Mouse (Mus musculus): ENCODE measurements around the gene Fgfr2. TPM values are rescaled to one million over a fixed set of nuclear protein-coding genes. Genes with fewer than 3 reads are reported as not detected.

Gene Fgfr2
- polyA plus RNA-seq, 1 experiment from 2014 or later = 93.6 TPM

DNA sequence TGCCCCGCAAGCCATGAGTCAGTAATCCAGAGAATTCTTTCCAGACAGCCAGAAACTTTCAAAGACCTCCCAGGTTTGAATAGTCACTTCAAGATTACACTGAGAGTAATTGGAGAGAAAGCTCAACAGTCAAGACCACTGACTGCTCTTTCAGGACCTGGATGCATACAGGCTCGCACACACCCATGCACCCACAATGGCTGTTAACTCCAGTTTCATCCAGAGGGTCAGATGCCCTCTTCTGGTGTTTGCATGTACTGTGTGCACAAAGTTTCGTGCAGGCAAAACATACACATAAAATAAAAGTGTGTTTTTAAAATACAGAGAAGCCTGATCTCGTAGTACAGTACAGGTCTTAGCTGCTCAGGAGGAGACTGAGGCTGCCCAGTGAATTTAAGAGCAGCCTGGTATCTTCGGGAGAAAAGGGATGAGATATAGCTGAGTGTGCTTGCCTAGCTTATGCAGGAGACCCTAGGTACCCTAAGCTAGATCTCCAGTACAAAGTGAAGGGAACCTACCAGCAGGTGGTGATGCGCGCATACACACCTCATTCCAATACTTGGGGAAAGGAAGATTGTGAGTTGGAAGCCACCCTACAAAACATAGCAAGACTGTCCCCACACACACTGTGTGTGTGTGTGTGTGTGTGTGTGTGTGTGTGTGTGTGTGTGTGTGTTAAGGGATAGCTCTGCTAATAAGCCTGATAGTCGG, 9.8 kb downstream of the Fgfr2 start:
- no peaks in the 10 kb centered on the region for H3K36me3 ChIP-seq (ENCODE audit: control insufficient read depth, insufficient read depth, low read length)
- no peak for DNase-seq (ENCODE audit: low spot score)
- 69% methylated on average over 8 of the region's 8 CpGs for WGBS
- no peaks in the 10 kb centered on the region for H3K27me3 ChIP-seq (ENCODE audit: control insufficient read depth, insufficient read depth, low read length)
- peak overlapping the region; percentile 37 for H3K27ac ChIP-seq (ENCODE audit: low read depth, low read length)
- no peak for ATAC-seq (replicated peaks; ENCODE audit: low FRiP score)
- H3K4me2 ChIP-seq (ENCODE audit: low read depth, low read length, severe bottlenecking) = no peak overlapping the region
- no peak overlapping the region for H3K9ac ChIP-seq (ENCODE audit: low read length)
- peaks cover 32% of the 10 kb centered on the region for H3K4me1 ChIP-seq (replicated peaks; ENCODE audit: control insufficient read depth, insufficient read depth, low read length)
- no peaks in the 10 kb centered on the region for H3K9me3 ChIP-seq (ENCODE audit: control insufficient read depth, low read length)
- no peak overlapping the region for H3K4me3 ChIP-seq (ENCODE audit: low read depth, low read length)

DNA sequence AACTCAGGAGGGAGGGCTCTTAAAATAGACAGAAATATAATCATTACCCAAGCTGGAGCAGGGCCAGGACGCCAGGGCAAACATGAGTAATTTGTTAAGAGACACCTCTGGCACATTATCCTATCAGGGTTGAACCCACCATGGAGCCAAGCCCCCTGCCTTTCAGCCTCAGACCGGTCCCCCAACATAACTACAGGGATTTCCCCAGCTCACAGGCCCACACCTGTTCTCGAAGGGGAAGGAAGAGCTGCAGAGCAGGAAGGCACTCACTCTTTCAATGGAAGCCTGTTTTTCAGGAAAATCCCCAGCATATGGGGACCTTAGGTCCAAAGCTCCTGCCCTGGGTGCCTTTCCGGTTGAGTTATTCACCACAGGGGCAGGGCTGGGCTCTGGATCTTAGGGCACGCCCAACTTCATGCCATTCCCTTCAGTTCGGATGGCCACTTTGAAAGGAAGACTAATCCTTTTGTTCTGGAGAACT, 10.8 kb downstream of the Fgfr2 start:
- H3K4me2 ChIP-seq (ENCODE audit: low read depth, low read length, severe bottlenecking) = no peak overlapping the region
- no peak overlapping the region for H3K9ac ChIP-seq (ENCODE audit: low read length)
- DNase-seq (ENCODE audit: low spot score) = no peak
- no peak overlapping the region for H3K4me3 ChIP-seq (ENCODE audit: low read depth, low read length)
- H3K9me3 ChIP-seq (ENCODE audit: control insufficient read depth, low read length) = no peaks in the 10 kb centered on the region
- peaks cover 26% of the 10 kb centered on the region for H3K4me1 ChIP-seq (replicated peaks; ENCODE audit: control insufficient read depth, insufficient read depth, low read length)
- peak; percentile 51; the same call in 1 of the 2 replicates for ATAC-seq (replicated peaks; ENCODE audit: low FRiP score)
- peak overlapping the region; percentile 13; the same call in 1 of the 2 replicates for H3K27ac ChIP-seq (ENCODE audit: low read depth, low read length)
- no peaks in the 10 kb centered on the region for H3K36me3 ChIP-seq (ENCODE audit: control insufficient read depth, insufficient read depth, low read length)
- no peaks in the 10 kb centered on the region for H3K27me3 ChIP-seq (ENCODE audit: control insufficient read depth, insufficient read depth, low read length)
- 6% methylated on average over 6 of the region's 6 CpGs for WGBS

DNA sequence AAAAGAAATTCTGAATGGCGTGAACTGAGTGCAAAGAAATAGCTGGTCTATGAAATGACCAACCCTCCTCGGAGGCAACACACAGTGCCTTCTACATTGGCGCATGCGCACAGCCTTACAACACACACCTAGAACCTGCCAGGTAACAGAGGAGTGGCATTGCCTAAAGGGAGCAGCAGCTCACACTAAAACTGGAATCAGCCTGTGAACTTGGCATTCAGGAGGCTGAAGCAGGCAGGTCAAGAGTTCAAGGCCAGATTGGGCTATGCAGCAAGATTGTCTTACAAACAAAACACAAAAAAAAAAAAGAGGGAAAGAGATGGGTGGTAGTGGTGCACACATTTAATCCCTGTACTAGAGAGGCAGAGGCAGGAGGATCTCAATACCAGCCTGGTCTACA, 13.7 kb downstream of the Fgfr2 start:
- no peak overlapping the region for H3K9ac ChIP-seq (ENCODE audit: low read length)
- DNase-seq (ENCODE audit: low spot score) (no peak), ATAC-seq (replicated peaks; ENCODE audit: low FRiP score) (no peak)
- H3K4me2 ChIP-seq (ENCODE audit: low read depth, low read length, severe bottlenecking) = no peak overlapping the region
- H3K4me3 ChIP-seq (ENCODE audit: low read depth, low read length) = no peak overlapping the region
- H3K9me3 ChIP-seq (ENCODE audit: control insufficient read depth, low read length) = no peaks in the 10 kb centered on the region
- no peak overlapping the region for H3K27ac ChIP-seq (ENCODE audit: low read depth, low read length)
- H3K4me1 ChIP-seq (replicated peaks; ENCODE audit: control insufficient read depth, insufficient read depth, low read length) = peaks cover 7% of the 10 kb centered on the region
- 97% methylated on average over 4 of the region's 4 CpGs for WGBS
- H3K27me3 ChIP-seq (ENCODE audit: control insufficient read depth, insufficient read depth, low read length) = no peaks in the 10 kb centered on the region
- H3K36me3 ChIP-seq (ENCODE audit: control insufficient read depth, insufficient read depth, low read length) = no peaks in the 10 kb centered on the region; the same call in 1 of the 2 replicates

DNA sequence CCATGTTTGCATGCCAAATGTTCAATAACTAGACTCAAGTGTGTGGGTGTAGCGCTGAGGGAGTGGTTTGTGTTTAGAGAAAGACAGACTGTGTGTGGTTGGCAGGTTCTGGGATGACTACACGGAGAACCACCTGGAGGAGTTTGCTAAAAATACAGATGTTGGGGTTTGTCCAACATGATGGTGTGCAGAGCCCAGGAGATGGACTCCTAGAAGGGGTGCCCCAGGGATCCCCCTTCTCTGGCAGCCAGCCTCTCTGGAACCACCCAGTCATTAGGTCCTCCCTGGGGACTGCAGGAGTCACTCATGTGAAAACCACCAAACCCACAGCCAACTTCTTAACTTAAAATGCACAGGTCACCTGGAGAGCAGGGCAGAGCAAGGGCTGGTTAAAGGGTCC, 14.5 kb downstream of the Fgfr2 start:
- Histone ChIP-seq H3K36me3 (ENCODE audit: control insufficient read depth, insufficient read depth, low read length) (no peaks in the 10 kb centered on the region; the same call in 1 of the 2 replicates), H3K9me3 (ENCODE audit: control insufficient read depth, low read length) (no peaks in the 10 kb centered on the region), H3K4me2 (ENCODE audit: low read depth, low read length, severe bottlenecking) (no peak overlapping the region), H3K9ac (ENCODE audit: low read length) (no peak overlapping the region), H3K27me3 (ENCODE audit: control insufficient read depth, insufficient read depth, low read length) (no peaks in the 10 kb centered on the region), H3K27ac (ENCODE audit: low read depth, low read length) (no peak overlapping the region), H3K4me1 (replicated peaks; ENCODE audit: control insufficient read depth, insufficient read depth, low read length) (peaks cover 5% of the 10 kb centered on the region), H3K4me3 (ENCODE audit: low read depth, low read length) (no peak overlapping the region)
- DNase-seq (ENCODE audit: low spot score) = no peak
- ATAC-seq (replicated peaks; ENCODE audit: low FRiP score) = no peak
- WGBS = 87% methylated on average over 2 of the region's 2 CpGs

- Histone ChIP-seq H3K36me3 (ENCODE audit: control insufficient read depth, insufficient read depth, low read length) (no peaks in the 10 kb centered on the region; the same call in 1 of the 2 replicates), H3K27me3 (ENCODE audit: control insufficient read depth, insufficient read depth, low read length) (no peaks in the 10 kb centered on the region), H3K27ac (ENCODE audit: low read depth, low read length) (no peak overlapping the region), H3K9me3 (ENCODE audit: control insufficient read depth, low read length) (no peaks in the 10 kb centered on the region), H3K9ac (ENCODE audit: low read length) (no peak overlapping the region), H3K4me2 (ENCODE audit: low read depth, low read length, severe bottlenecking) (no peak overlapping the region), H3K4me3 (ENCODE audit: low read depth, low read length) (no peak overlapping the region), H3K4me1 (replicated peaks; ENCODE audit: control insufficient read depth, insufficient read depth, low read length) (no peaks in the 10 kb centered on the region)
- no peak for DNase-seq (ENCODE audit: low spot score)
- no peak for ATAC-seq (replicated peaks; ENCODE audit: low FRiP score)
- WGBS = 81% methylated on average over 3 of the region's 3 CpGs
Measured at GRCm38 (mm10) chr7:133102578-133102977, 20.6 kb downstream of the Fgfr2 start.

GRCm38 (mm10) chr7:133101070-133101469, 22.1 kb downstream of the Fgfr2 start:
- Histone ChIP-seq H3K36me3 (ENCODE audit: control insufficient read depth, insufficient read depth, low read length) (no peaks in the 10 kb centered on the region; the same call in 1 of the 2 replicates), H3K9ac (ENCODE audit: low read length) (no peak overlapping the region), H3K9me3 (ENCODE audit: control insufficient read depth, low read length) (no peaks in the 10 kb centered on the region), H3K4me3 (ENCODE audit: low read depth, low read length) (no peak overlapping the region), H3K4me2 (ENCODE audit: low read depth, low read length, severe bottlenecking) (no peak overlapping the region), H3K27ac (ENCODE audit: low read depth, low read length) (no peak overlapping the region), H3K4me1 (replicated peaks; ENCODE audit: control insufficient read depth, insufficient read depth, low read length) (no peaks in the 10 kb centered on the region), H3K27me3 (ENCODE audit: control insufficient read depth, insufficient read depth, low read length) (no peaks in the 10 kb centered on the region)
- DNase-seq (ENCODE audit: low spot score) (no peak), ATAC-seq (replicated peaks; ENCODE audit: low FRiP score) (no peak)
- 83% methylated on average over 6 of the region's 6 CpGs for WGBS

DNA sequence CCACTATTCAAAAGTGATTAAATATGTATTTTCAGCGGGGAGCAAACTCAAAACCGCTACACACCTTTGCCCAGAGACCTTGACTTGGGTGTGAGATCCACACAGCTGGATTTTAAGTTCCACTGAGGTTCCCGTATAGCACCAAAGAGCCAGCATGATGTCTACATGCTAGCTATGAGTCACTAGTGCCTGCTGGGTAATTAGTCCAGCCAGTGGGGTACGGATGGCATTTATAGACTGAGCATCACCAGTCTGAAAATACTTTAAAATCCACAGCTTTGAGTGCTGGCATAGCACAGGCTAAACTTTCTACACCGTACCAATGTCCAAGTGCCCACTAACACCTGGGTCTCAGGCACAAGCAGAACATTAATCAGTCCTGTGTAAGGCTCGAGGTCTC, 23.0 kb downstream of the Fgfr2 start:
- Histone ChIP-seq H3K27ac (ENCODE audit: low read depth, low read length) (no peak overlapping the region), H3K27me3 (ENCODE audit: control insufficient read depth, insufficient read depth, low read length) (no peaks in the 10 kb centered on the region), H3K4me3 (ENCODE audit: low read depth, low read length) (no peak overlapping the region), H3K36me3 (ENCODE audit: control insufficient read depth, insufficient read depth, low read length) (no peaks in the 10 kb centered on the region; the same call in 1 of the 2 replicates), H3K4me2 (ENCODE audit: low read depth, low read length, severe bottlenecking) (no peak overlapping the region), H3K4me1 (replicated peaks; ENCODE audit: control insufficient read depth, insufficient read depth, low read length) (no peaks in the 10 kb centered on the region), H3K9ac (ENCODE audit: low read length) (no peak overlapping the region), H3K9me3 (ENCODE audit: control insufficient read depth, low read length) (no peaks in the 10 kb centered on the region)
- no peak for ATAC-seq (replicated peaks; ENCODE audit: low FRiP score)
- no peak for DNase-seq (ENCODE audit: low spot score)
- 73% methylated on average over 6 of the region's 6 CpGs for WGBS

DNA sequence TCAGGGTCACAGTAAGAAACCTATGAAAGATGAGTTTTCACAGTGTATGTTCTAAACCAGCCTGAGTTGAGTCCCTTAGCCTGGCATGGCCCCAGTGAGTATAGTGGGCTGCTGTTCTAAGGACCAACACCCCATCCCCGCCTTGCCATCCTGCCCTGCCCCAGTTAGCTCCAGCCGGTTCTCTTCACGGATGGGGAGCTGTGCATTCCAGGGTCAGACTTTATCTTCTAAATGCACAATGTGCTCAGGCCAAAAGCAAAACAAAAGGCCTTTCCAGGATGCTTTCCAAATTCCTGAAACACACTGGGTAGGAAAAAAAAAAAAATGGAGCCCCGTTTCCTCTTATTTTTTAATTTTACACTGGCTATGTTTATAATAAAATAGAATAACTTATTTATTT, 23.9 kb downstream of the Fgfr2 start:
- H3K4me1 ChIP-seq (replicated peaks; ENCODE audit: control insufficient read depth, insufficient read depth, low read length) = no peaks in the 10 kb centered on the region
- H3K27me3 ChIP-seq (ENCODE audit: control insufficient read depth, insufficient read depth, low read length) = no peaks in the 10 kb centered on the region
- 71% methylated on average over 4 of the region's 4 CpGs for WGBS
- DNase-seq (ENCODE audit: low spot score) = no peak
- no peak overlapping the region for H3K9ac ChIP-seq (ENCODE audit: low read length)
- H3K9me3 ChIP-seq (ENCODE audit: control insufficient read depth, low read length) = no peaks in the 10 kb centered on the region
- no peak overlapping the region for H3K27ac ChIP-seq (ENCODE audit: low read depth, low read length)
- no peak for ATAC-seq (replicated peaks; ENCODE audit: low FRiP score)
- no peak overlapping the region for H3K4me2 ChIP-seq (ENCODE audit: low read depth, low read length, severe bottlenecking)
- H3K36me3 ChIP-seq (ENCODE audit: control insufficient read depth, insufficient read depth, low read length) = no peaks in the 10 kb centered on the region; the same call in 1 of the 2 replicates
- no peak overlapping the region for H3K4me3 ChIP-seq (ENCODE audit: low read depth, low read length)
